Comparison of ENCODE assay signal across 16 mouse cellular contexts in genomic region chr19:10692361-10692760, GRCm38 (mm10). TPM values are rescaled to one million over a fixed set of nuclear protein-coding genes. Genes with fewer than 3 reads are reported as not detected.
DNase-seq lines count a peak whose midpoint lies in the region; ATAC-seq and TF ChIP-seq lines count a peak whose summit lies in the region.
"Had no signal": no experiment of that assay in that cellular context is flagged by ENCODE, and none has a peak within 500 bp of the region (broad histone marks: within the 10 kb centered on the region; RNA-seq: fewer than 3 reads in every experiment).

No protein-coding gene starts in this region.

- no peak for ATAC-seq in liver, postnatal 0 days
- ATAC-seq in stomach, postnatal 0 days (ENCODE audit: low FRiP score, low TSS enrichment): no peak
- ATAC-seq in activated CD4-positive, CD25-positive, alpha-beta regulatory T cell, adult 4 months: no peak

- H3K9me3 ChIP-seq in liver, postnatal 0 days (ENCODE audit: low read length): no peaks in the 10 kb centered on the region
- H3K9me3 ChIP-seq in stomach, postnatal 0 days (ENCODE audit: control insufficient read depth, low read length): no peaks in the 10 kb centered on the region
- H3K9me3 ChIP-seq: forebrain, embryonic 10.5 days had no signal

- H3K36me3 ChIP-seq in liver, adult 2 months (ENCODE audit: control insufficient read depth, insufficient read depth, low read length): no peaks in the 10 kb centered on the region
- no peaks in the 10 kb centered on the region for H3K36me3 ChIP-seq in liver, postnatal 0 days (replicated peaks; ENCODE audit: insufficient read depth, low read length)
- no peaks in the 10 kb centered on the region for H3K36me3 ChIP-seq in stomach, postnatal 0 days (ENCODE audit: control insufficient read depth, insufficient read depth, low read length)
- H3K36me3 ChIP-seq: forebrain, embryonic 10.5 days had no signal

- WGBS in liver, adult 2 months: 42% methylated on average over 4 of the region's 4 CpGs
- WGBS in liver, postnatal 0 days (ENCODE audit: insufficient replicate concordance): 73% methylated on average over 4 of the region's 4 CpGs
- WGBS in large intestine, adult 2 months: 36% methylated on average over 4 of the region's 4 CpGs
- WGBS in stomach, postnatal 0 days: 72% methylated on average over 4 of the region's 4 CpGs

- TF ChIP-seq EP300 in liver, postnatal 0 days (IDR thresholded peaks at IDR 0.05; ENCODE audit: low read depth): no peak
- no peak for TF ChIP-seq EP300 in stomach, postnatal 0 days (optimal IDR thresholded peaks at IDR 0.05)

- no peaks in the 10 kb centered on the region for H3K27me3 ChIP-seq in liver, adult 2 months (ENCODE audit: control insufficient read depth, insufficient read depth, low read length)
- no peaks in the 10 kb centered on the region for H3K27me3 ChIP-seq in liver, postnatal 0 days (ENCODE audit: insufficient read depth, low read length)
- no peaks in the 10 kb centered on the region for H3K27me3 ChIP-seq in stomach, postnatal 0 days (ENCODE audit: control insufficient read depth, insufficient read depth, low read length)

- no peak for TF ChIP-seq CTCF in gastrocnemius, adult 2 months (IDR thresholded peaks at IDR 0.05)
- no peak for TF ChIP-seq CTCF in liver, adult 2 months (IDR thresholded peaks at IDR 0.05; ENCODE audit: low read depth, low read length)
- TF ChIP-seq CTCF in liver, postnatal 0 days (IDR thresholded peaks at IDR 0.05; ENCODE audit: low read depth): no peak
- TF ChIP-seq CTCF in stomach, postnatal 0 days (IDR thresholded peaks at IDR 0.05; ENCODE audit: low read depth): no peak

- H3K4me1 ChIP-seq in liver, adult 2 months (ENCODE audit: control insufficient read depth, insufficient read depth, low read length): peaks cover 24% of the 10 kb centered on the region
- peaks cover 68% of the 10 kb centered on the region for H3K4me1 ChIP-seq in liver, postnatal 0 days (ENCODE audit: insufficient read depth)
- H3K4me1 ChIP-seq in stomach, postnatal 0 days (replicated peaks; ENCODE audit: control insufficient read depth, insufficient read depth): peaks cover 10% of the 10 kb centered on the region

- H3K4me2 ChIP-seq in liver, postnatal 0 days (ENCODE audit: low read depth, low read length): no peak overlapping the region
- H3K4me2 ChIP-seq in stomach, postnatal 0 days (replicated peaks; ENCODE audit: low read depth): no peak overlapping the region

- no peak overlapping the region for H3K9ac ChIP-seq in liver, adult 2 months (ENCODE audit: low read depth, low read length)
- H3K9ac ChIP-seq in liver, postnatal 0 days (replicated peaks): no peak overlapping the region
- H3K9ac ChIP-seq in stomach, postnatal 0 days (ENCODE audit: low read length): no peak overlapping the region

- H3K4me3 ChIP-seq in gastrocnemius, adult 2 months: no peak overlapping the region
- no peak overlapping the region for H3K4me3 ChIP-seq in liver, adult 2 months (ENCODE audit: insufficient read depth, low read depth, low read length)
- H3K4me3 ChIP-seq in liver, postnatal 0 days (ENCODE audit: low read depth, low read length): no peak overlapping the region
- no peak overlapping the region for H3K4me3 ChIP-seq in stomach, postnatal 0 days (ENCODE audit: low read depth, low read length)
- H3K4me3 ChIP-seq: forebrain, embryonic 10.5 days had no signal

- intact Hi-C loops in gastrocnemius, adult 2 months (cut with DNase I): no loop called here

- DNase-seq in gastrocnemius, adult 2 months: no peak
- no peak for DNase-seq in gastrocnemius, postnatal 25 days
- peak; percentile 35 for DNase-seq in liver, adult 2 months (ENCODE audit: extremely low read depth, low read depth, low spot score)
- no peak for DNase-seq in liver, postnatal 0 days
- DNase-seq in large intestine, adult 2 months (ENCODE audit: low read depth, low spot score): peak; percentile 70
- no peak for DNase-seq in stomach, postnatal 0 days (ENCODE audit: low spot score)
- no peak for DNase-seq in retina, embryonic 14.5 days (ENCODE audit: low spot score)
- DNase-seq: cerebellum, adult 2 months; heart, adult 18-20 months; heart, postnatal 36 days; right cerebral cortex, postnatal 14 days; thymus, postnatal 4 days had no signal

- no peak for TF ChIP-seq POLR2A in liver, adult 2 months (IDR thresholded peaks at IDR 0.05; ENCODE audit: extremely low read depth, insufficient read depth, low read length)

- H3K79me2 ChIP-seq in liver, adult 2 months (ENCODE audit: control insufficient read depth, insufficient read depth, low read length): peaks cover 39% of the 10 kb centered on the region

- H3K27ac ChIP-seq in gastrocnemius, adult 2 months: peak overlapping the region; percentile 98; the same call in 1 of the 2 replicates
- 0 out of 2 replicates have a peak overlapping the region, but pooled peaks have one; percentile 3 for H3K27ac ChIP-seq in liver, adult 2 months (replicated peaks; ENCODE audit: insufficient read depth, low read depth, low read length)
- no peak overlapping the region for H3K27ac ChIP-seq in liver, postnatal 0 days (ENCODE audit: low read depth)
- peak overlapping the region; percentile 99 for H3K27ac ChIP-seq in stomach, postnatal 0 days (replicated peaks)
- H3K27ac ChIP-seq: forebrain, embryonic 10.5 days had no signal

RNA-seq across cellular contexts. Expression of gene Vps37c, which starts 3.8 kb away (rescaled TPM):
- 10 to 100 TPM; 20.7 to 26.3 TPM for total RNA-seq in gastrocnemius, adult 2 months (2021)
- total RNA-seq in gastrocnemius, postnatal 25 days (2021): 10 to 100 TPM; 23.9 to 26.2 TPM
- total RNA-seq in liver, adult 2 months (2014; rRNA removed): 2.9 and 3.0 TPM in 2 replicates
- 13.1 and 18.1 TPM in 2 replicates for polyA plus RNA-seq in liver, adult 2 months (2012; rRNA removed)
- 8.2 and 9.4 TPM in 2 replicates for polyA plus RNA-seq in liver, postnatal 0 days (2015; fragmentation: Nextera tagmentation; extraction: Ambion mirVana)
- 24.7 and 26.6 TPM in 2 replicates for polyA plus RNA-seq in large intestine, adult 2 months (2012; rRNA removed)
- 48.6 and 57.3 TPM in 2 replicates for polyA plus RNA-seq in stomach, postnatal 0 days (2015; fragmentation: Nextera tagmentation; extraction: Ambion mirVana)
- polyA plus RNA-seq in activated CD4-positive, CD25-positive, alpha-beta regulatory T cell, adult 4 months (2017; shearing (Covaris generic)): 10 to 100 TPM; 11.1 to 13.2 TPM

RNA-seq across cellular contexts. Expression of gene Pga5, which starts 14.5 kb away (rescaled TPM):
- not detected for total RNA-seq in gastrocnemius, adult 2 months (2021)
- total RNA-seq in gastrocnemius, postnatal 25 days (2021): not detected
- total RNA-seq in liver, adult 2 months (2014; rRNA removed): not detected in 2 replicates
- 0.14 TPM in 1 of 2 replicates, not detected in the other for polyA plus RNA-seq in liver, adult 2 months (2012; rRNA removed)
- 0.07 TPM in 1 of 2 replicates, not detected in the other for polyA plus RNA-seq in liver, postnatal 0 days (2015; fragmentation: Nextera tagmentation; extraction: Ambion mirVana)
- 0.09 TPM in 1 of 2 replicates, not detected in the other for polyA plus RNA-seq in large intestine, adult 2 months (2012; rRNA removed)
- 22,358 and 23,362 TPM in 2 replicates for polyA plus RNA-seq in stomach, postnatal 0 days (2015; fragmentation: Nextera tagmentation; extraction: Ambion mirVana)
- polyA plus RNA-seq in activated CD4-positive, CD25-positive, alpha-beta regulatory T cell, adult 4 months (2017; shearing (Covaris generic)): not detected
- total RNA-seq: adrenal gland, postnatal 36 days; heart, adult 18-20 months; heart, postnatal 36 days; monocyte, adult 5-6 weeks had no signal
- polyA plus RNA-seq: cerebellum, adult 2 months; forebrain, embryonic 10.5 days had no signal

RNA-seq across cellular contexts. Expression of gene Cd5, which starts 46.4 kb away (rescaled TPM):
- total RNA-seq in gastrocnemius, adult 2 months (2021): not detected
- total RNA-seq in gastrocnemius, postnatal 25 days (2021): under 1 TPM in 1 of 2 experiments, not detected in 1; 0.19 TPM
- total RNA-seq in liver, adult 2 months (2014; rRNA removed): 0.13 and 0.28 TPM in 2 replicates
- polyA plus RNA-seq in liver, adult 2 months (2012; rRNA removed): 0.17 and 0.49 TPM in 2 replicates
- polyA plus RNA-seq in liver, postnatal 0 days (2015; fragmentation: Nextera tagmentation; extraction: Ambion mirVana): 0.16 and 0.17 TPM in 2 replicates
- polyA plus RNA-seq in large intestine, adult 2 months (2012; rRNA removed): 4.1 and 4.8 TPM in 2 replicates
- polyA plus RNA-seq in stomach, postnatal 0 days (2015; fragmentation: Nextera tagmentation; extraction: Ambion mirVana): 1.6 and 1.8 TPM in 2 replicates
- 100 to 1,000 TPM; 406 to 482 TPM for polyA plus RNA-seq in activated CD4-positive, CD25-positive, alpha-beta regulatory T cell, adult 4 months (2017; shearing (Covaris generic))
- polyA plus RNA-seq: forebrain, embryonic 10.5 days had no signal

RNA-seq across cellular contexts. Expression of gene Vwce, which starts 58.3 kb away (rescaled TPM):
- total RNA-seq in gastrocnemius, adult 2 months (2021): not detected
- under 1 TPM in 1 of 2 experiments, not detected in 1; 0.08 TPM for total RNA-seq in gastrocnemius, postnatal 25 days (2021)
- total RNA-seq in liver, adult 2 months (2014; rRNA removed): 4.5 and 6.2 TPM in 2 replicates
- 24.8 and 30.7 TPM in 2 replicates for polyA plus RNA-seq in liver, adult 2 months (2012; rRNA removed)
- 18.2 and 19.9 TPM in 2 replicates for polyA plus RNA-seq in liver, postnatal 0 days (2015; fragmentation: Nextera tagmentation; extraction: Ambion mirVana)
- 1.3 and 6.0 TPM in 2 replicates for polyA plus RNA-seq in large intestine, adult 2 months (2012; rRNA removed)
- 0.51 and 0.61 TPM in 2 replicates for polyA plus RNA-seq in stomach, postnatal 0 days (2015; fragmentation: Nextera tagmentation; extraction: Ambion mirVana)
- polyA plus RNA-seq in activated CD4-positive, CD25-positive, alpha-beta regulatory T cell, adult 4 months (2017; shearing (Covaris generic)): 1 to 10 TPM in 1 of 2 experiments, not detected in 1; 1.1 TPM
- total RNA-seq: heart, postnatal 36 days; monocyte, adult 5-6 weeks had no signal

Comparison
In these comparisons a context has a peak if more than half of its experiments do, and no peak if none do; other contexts are left out.
1. DNase-seq: peak in liver, adult 2 months (single experiment) and large intestine, adult 2 months (single experiment); none in gastrocnemius, adult 2 months (single experiment), gastrocnemius, postnatal 25 days (single experiment), liver, postnatal 0 days (single experiment), stomach, postnatal 0 days (single experiment) and retina, embryonic 14.5 days (single experiment).
2. RNA of gene Pga5, which starts 14.5 kb away (polyA plus RNA-seq): 22,358 to 23,362 TPM in stomach, postnatal 0 days; 0.09 TPM in large intestine, adult 2 months, 0.07 TPM in liver, postnatal 0 days, 0.14 TPM in liver, adult 2 months and not detected in activated CD4-positive, CD25-positive, alpha-beta regulatory T cell, adult 4 months; every median in the first group is over 1,000 times any median in the second.
3. RNA of gene Cd5, which starts 46.4 kb away (polyA plus RNA-seq): 406 to 482 TPM in activated CD4-positive, CD25-positive, alpha-beta regulatory T cell, adult 4 months; 4.1 to 4.8 TPM in large intestine, adult 2 months, 1.6 to 1.8 TPM in stomach, postnatal 0 days, 0.17 to 0.49 TPM in liver, adult 2 months and 0.16 to 0.17 TPM in liver, postnatal 0 days; every median in the first group is over 10 times any median in the second.